Mouse (Mus musculus): ENCODE data around the gene Dmbx1. TPM values are rescaled to one million over a fixed set of nuclear protein-coding genes. Genes with fewer than 3 reads are reported as not detected.
A peak's percentile ranks its signal among the peaks of the same experiment; 100 is the strongest.

Gene Dmbx1
- not detected in 2 replicates for total RNA-seq (2017)

DNA sequence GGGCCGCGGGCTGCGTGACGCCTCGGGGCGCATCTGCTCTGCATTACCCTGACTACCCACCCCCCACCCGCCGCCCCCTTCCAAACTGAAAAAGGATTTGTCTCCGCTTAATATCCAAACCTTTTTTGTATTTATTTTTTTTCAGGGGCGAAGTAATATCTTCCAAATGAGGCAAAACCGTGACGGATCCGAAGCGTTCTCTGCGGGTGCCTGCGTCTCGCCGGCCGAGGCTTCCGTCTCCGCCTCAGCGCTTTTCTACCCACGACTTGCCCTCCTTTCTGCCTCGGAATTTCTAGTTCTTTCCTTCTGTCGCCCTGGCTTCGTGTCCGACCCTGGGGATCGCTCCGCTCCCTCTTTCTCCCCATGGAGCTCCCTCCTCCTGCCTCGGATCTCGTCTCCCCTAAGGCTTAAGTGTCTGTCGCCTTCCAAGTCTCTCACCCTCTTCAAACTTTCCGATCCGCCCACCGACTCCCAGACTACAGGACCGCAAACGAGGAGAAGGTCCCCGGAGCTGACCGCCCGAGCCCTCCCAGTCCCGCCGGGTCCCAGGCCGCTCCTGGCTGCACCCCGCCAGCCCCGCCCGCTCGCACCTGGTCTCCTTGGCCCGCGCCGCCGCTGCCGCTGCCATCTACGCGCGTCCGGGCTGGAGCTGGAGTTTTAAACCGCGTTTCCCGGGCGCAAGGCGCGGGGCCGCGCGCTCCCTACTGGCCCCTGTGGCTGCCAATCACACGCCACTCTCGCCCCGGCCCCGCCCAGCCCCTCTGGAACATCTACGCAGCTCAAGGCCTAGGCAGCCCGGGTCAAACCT is at the start of gene Dmbx1:
TSS of gene Dmbx1 (minus strand) at position 632 of the 808 bp plus-strand sequence.
- no peak for ATAC-seq (ENCODE audit: extremely low read depth, insufficient number of reproducible peaks, low FRiP score, poor library complexity, severe bottlenecking)

GRCm38 (mm10) chr4:115989382-115989781 is 49.7 kb upstream of the Dmbx1 start:
- ATAC-seq (ENCODE audit: extremely low read depth, insufficient number of reproducible peaks, low FRiP score, poor library complexity, severe bottlenecking): no peak

GRCm38 (mm10) chr4:115987858-115988530 is 48.3 kb upstream of the Dmbx1 start:
- ATAC-seq (ENCODE audit: extremely low read depth, insufficient number of reproducible peaks, low FRiP score, poor library complexity, severe bottlenecking): no peak

DNA sequence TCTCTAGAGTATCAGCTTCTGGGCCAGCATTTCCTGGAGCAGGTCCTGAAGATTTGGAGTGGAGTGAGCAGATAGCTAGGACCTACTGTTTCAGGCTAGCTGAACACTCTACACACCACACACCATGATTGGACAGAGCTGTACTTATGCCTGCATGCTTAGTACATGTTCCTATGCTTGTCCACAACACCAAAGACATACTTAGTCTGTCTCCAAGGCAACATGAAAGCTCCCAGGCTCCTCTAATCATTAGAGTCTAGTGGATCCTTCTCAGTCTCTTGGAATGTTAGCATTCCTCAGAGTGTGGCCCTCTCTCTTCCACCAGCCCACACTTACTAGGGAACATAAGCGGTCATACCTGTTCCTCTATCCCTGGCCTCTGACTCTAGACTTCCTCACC is 47.7 kb upstream of the Dmbx1 start:
- no peak for ATAC-seq (ENCODE audit: extremely low read depth, insufficient number of reproducible peaks, low FRiP score, poor library complexity, severe bottlenecking)

DNA sequence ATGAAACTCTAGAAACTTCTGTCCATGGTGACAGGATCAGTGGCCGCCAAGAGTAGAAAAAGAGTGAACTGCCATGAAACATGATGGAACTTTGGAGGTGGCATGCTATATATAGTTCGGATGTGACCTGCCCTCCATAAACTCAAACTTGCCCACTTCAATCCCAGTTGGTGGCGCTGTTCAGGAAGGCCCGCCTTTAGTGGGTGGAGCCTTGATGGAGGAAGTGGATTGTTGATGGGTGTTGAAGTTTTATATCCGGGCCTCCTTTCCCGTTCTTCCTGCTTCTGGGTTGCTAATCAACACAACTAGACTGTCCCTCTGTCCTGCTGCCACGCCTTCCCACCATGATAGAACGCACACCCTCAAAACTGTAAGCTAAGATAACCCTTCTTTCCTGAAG is 45.2 kb upstream of the Dmbx1 start:
- no peak for ATAC-seq (ENCODE audit: extremely low read depth, insufficient number of reproducible peaks, low FRiP score, poor library complexity, severe bottlenecking)

- ATAC-seq (ENCODE audit: extremely low read depth, insufficient number of reproducible peaks, low FRiP score, poor library complexity, severe bottlenecking): peak; percentile 60
These were observed 44.4 kb upstream of the Dmbx1 start for GRCm38 (mm10) chr4:115984111-115984510.

DNA sequence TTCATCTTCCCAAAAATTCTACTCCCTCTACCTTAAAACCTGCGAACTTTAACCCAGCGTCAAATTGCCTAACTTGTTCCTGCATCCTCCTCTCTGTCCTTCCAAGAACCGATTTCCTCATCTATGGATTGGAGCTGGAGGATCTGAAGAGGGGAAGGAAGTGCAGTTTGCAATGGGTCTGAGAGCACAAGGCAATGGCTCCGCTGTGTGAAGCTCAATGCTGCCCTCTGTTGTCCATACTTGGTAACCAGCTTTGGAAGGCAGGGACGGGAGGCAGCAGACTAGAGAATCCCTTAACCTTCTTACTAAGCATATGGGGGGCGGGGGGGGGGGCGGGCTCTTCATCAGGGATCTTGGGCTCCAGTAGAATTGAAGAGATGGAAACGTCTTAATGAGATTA is 41.0 kb upstream of the Dmbx1 start:
- ATAC-seq (ENCODE audit: extremely low read depth, insufficient number of reproducible peaks, low FRiP score, poor library complexity, severe bottlenecking): peak; percentile 48

GRCm38 (mm10) chr4:115979437-115979836 is 39.7 kb upstream of the Dmbx1 start:
- ATAC-seq (ENCODE audit: extremely low read depth, insufficient number of reproducible peaks, low FRiP score, poor library complexity, severe bottlenecking): no peak

DNA sequence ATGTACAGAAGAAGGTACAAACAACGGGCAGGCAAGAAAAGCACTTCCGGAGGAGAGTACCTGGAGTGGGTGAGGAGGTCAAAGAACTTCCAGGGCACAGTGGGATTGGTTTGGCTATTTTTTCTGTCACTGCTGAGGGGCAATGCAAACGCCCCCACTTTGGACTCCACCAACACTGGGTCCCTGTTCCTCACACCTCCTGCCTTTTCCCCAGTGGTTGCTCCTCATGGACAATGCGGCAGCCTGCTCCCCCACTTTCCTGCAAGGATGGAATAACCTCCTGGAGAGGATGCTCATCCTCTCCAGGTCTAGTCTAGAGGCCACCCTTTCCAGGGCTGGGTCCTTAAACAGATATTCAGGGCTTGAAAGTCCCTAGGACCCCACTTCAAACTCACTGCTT is 39.2 kb upstream of the Dmbx1 start:
- no peak for ATAC-seq (ENCODE audit: extremely low read depth, insufficient number of reproducible peaks, low FRiP score, poor library complexity, severe bottlenecking)

GRCm38 (mm10) chr4:115972543-115972942 is 32.8 kb upstream of the Dmbx1 start:
- no peak for ATAC-seq (ENCODE audit: extremely low read depth, insufficient number of reproducible peaks, low FRiP score, poor library complexity, severe bottlenecking)

GRCm38 (mm10) chr4:115964446-115964845 is 24.7 kb upstream of the Dmbx1 start:
- no peak for ATAC-seq (ENCODE audit: extremely low read depth, insufficient number of reproducible peaks, low FRiP score, poor library complexity, severe bottlenecking)

DNA sequence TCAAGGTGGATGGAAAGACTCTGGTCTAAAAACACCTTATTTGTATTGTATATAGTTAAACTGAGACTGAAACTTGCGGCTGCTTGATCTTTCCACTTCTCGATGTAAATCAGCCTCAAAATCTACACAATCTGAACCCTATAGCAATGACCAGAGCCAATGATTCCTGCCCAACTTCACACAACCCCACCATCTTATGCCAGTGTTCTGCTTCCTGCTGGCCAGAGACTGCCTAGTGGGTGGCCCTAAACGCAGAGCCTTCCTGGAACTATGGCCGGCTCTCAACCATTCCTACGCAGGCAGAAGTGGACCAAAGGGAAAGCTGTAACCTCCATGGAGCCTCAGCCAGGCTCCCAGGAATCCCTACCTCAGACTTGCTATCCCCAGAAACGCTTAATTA is 24.0 kb upstream of the Dmbx1 start:
- ATAC-seq (ENCODE audit: extremely low read depth, insufficient number of reproducible peaks, low FRiP score, poor library complexity, severe bottlenecking): no peak

GRCm38 (mm10) chr4:115962671-115963412 is 23.1 kb upstream of the Dmbx1 start:
- no peak for ATAC-seq (ENCODE audit: extremely low read depth, insufficient number of reproducible peaks, low FRiP score, poor library complexity, severe bottlenecking)

DNA sequence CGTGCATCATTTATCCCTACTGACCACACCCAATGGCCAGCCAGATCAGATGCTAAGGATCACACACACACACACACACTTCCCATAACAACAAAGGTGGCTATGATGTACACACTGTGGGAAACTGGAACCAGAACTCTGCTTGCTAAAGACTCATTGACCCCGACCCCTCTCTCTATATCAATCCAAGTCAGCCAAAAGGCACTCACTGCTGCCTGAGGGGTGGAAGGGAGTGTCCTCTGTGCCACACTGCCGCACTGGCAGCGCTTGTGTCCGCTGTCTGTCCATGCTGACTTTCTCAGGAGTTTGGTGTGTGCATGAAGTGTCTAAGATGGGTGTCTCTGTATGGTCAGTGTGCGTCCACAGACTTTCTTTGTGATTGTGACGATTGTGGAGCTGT is 22.3 kb upstream of the Dmbx1 start:
- ATAC-seq (ENCODE audit: extremely low read depth, insufficient number of reproducible peaks, low FRiP score, poor library complexity, severe bottlenecking): no peak

GRCm38 (mm10) chr4:115959546-115959945 is 19.8 kb upstream of the Dmbx1 start:
- ATAC-seq (ENCODE audit: extremely low read depth, insufficient number of reproducible peaks, low FRiP score, poor library complexity, severe bottlenecking): no peak

DNA sequence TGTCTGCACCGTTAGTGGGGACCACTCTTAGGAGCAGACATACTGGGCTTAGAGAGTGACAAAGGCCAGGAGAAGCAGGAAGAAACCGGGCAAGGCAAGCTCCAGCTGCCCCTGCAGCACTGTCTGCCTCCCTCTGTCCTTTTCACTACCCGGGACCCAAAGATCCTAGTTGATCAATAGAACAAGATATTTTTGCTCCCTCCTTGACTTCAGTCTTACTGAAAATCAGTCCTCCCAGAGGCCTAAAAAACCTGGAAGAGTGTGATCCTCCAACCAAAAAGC is 15.7 kb upstream of the Dmbx1 start:
- no peak for ATAC-seq (ENCODE audit: extremely low read depth, insufficient number of reproducible peaks, low FRiP score, poor library complexity, severe bottlenecking)

GRCm38 (mm10) chr4:115954656-115955493 is 15.1 kb upstream of the Dmbx1 start:
- no peak for ATAC-seq (ENCODE audit: extremely low read depth, insufficient number of reproducible peaks, low FRiP score, poor library complexity, severe bottlenecking)

- ATAC-seq (ENCODE audit: extremely low read depth, insufficient number of reproducible peaks, low FRiP score, poor library complexity, severe bottlenecking): no peak
These were observed 13.8 kb upstream of the Dmbx1 start for GRCm38 (mm10) chr4:115953559-115953958.

- peak; percentile 51; the same call in 1 of the 2 replicates for ATAC-seq (ENCODE audit: extremely low read depth, insufficient number of reproducible peaks, low FRiP score, poor library complexity, severe bottlenecking)
These were observed 13.0 kb upstream of the Dmbx1 start for GRCm38 (mm10) chr4:115952758-115953157.

Measured in neutrophil, adult 5-6 weeks (primary cell).